Mouse (Mus musculus): ENCODE data around the gene Mark3. TPM values are rescaled to one million over a fixed set of nuclear protein-coding genes. Genes with fewer than 3 reads are reported as not detected.

Gene Mark3
- polyA plus RNA-seq, 1 experiment from 2014 or later = 30.4 TPM

DNA sequence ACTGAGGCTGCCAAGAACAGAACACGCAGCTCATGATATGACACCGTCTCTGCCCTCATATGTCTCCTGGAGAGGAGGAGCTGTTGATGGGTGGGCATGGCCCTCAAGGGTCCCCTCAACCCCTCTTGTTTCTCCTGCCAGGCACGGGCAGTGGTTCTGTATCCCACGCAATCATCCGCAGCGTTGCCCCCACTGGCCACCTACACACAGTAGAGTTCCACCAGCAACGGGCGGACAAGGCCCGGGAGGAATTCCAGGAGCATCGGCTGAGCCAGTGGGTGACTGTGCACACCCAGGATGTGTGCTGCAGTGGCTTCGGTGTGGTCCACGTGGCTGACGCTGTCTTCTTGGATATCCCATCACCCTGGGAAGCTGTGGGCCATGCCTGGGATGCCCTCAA is 106.3 kb downstream of the Mark3 start:
- H3K4me2 ChIP-seq = no peak overlapping the region
- no peaks in the 10 kb centered on the region for H3K9me3 ChIP-seq
- H3K9ac ChIP-seq = no peak overlapping the region
- 0 out of 2 replicates have a peak, but pooled peaks cover 3% of the 10 kb centered on the region for H3K27me3 ChIP-seq
- peaks cover 32% of the 10 kb centered on the region for H3K4me1 ChIP-seq
- WGBS = 92% methylated on average over 13 of the region's 13 CpGs
- H3K4me3 ChIP-seq = no peak overlapping the region
- no peak overlapping the region for H3K27ac ChIP-seq
- no peak for ATAC-seq (ENCODE audit: insufficient number of reproducible peaks, low FRiP score, low TSS enrichment, low read depth)
- H3K36me3 ChIP-seq = peaks cover 37% of the 10 kb centered on the region

DNA sequence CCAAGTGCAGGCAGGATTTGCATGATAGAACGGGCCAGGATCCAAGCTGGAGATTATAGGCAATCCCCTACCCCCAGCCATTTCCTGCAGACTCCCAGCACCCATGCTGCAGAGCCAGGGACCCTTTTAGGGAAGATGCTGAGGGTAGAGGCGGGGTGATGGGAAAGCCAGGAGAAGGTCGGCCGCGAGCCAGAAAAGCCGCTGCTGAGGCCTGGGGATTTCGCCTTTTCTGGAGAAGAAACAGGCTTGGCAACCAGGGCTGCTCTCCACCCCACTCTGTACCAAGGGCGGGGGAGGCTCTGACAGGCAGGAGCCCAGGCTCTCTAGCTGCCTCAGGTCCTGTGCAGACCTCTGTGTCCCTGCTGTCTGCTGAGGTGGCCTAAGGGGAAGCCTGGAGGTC is 107.0 kb downstream of the Mark3 start:
- Histone ChIP-seq H3K9ac (no peak overlapping the region), H3K4me3 (no peak overlapping the region), H3K4me2 (no peak overlapping the region), H3K27me3 (no peaks in the 10 kb centered on the region), H3K9me3 (no peaks in the 10 kb centered on the region), H3K4me1 (peaks cover 35% of the 10 kb centered on the region), H3K27ac (no peak overlapping the region), H3K36me3 (peaks cover 37% of the 10 kb centered on the region)
- WGBS = 81% methylated on average over 8 of the region's 8 CpGs
- ATAC-seq (ENCODE audit: insufficient number of reproducible peaks, low FRiP score, low TSS enrichment, low read depth) = no peak

DNA sequence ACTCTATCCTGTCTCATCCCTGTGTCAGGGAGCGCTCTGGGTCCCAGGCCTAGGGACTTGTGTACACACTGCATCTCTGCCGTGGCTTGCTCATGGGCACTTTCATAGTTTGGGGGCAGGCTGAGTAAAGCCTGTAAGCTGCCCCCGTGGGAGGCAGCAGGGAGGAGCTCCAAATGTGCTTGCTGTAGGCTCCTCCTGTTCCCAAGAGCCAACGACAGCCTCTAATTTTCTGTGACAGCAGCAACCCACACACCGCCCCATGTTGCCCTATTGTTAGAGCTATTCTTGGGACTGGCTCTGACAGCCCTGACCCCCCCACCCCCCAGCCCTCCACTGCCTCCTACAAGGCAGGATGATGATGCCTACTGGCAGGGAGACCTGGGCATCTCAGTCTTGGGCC is 107.7 kb downstream of the Mark3 start:
- H3K4me3 ChIP-seq = no peak overlapping the region
- no peaks in the 10 kb centered on the region for H3K27me3 ChIP-seq
- ATAC-seq (ENCODE audit: insufficient number of reproducible peaks, low FRiP score, low TSS enrichment, low read depth) = no peak
- no peak overlapping the region for H3K27ac ChIP-seq
- no peaks in the 10 kb centered on the region for H3K9me3 ChIP-seq
- 91% methylated on average over 5 of the region's 5 CpGs for WGBS
- peaks cover 37% of the 10 kb centered on the region for H3K36me3 ChIP-seq
- H3K9ac ChIP-seq = no peak overlapping the region
- H3K4me2 ChIP-seq = no peak overlapping the region
- H3K4me1 ChIP-seq = peaks cover 34% of the 10 kb centered on the region

DNA sequence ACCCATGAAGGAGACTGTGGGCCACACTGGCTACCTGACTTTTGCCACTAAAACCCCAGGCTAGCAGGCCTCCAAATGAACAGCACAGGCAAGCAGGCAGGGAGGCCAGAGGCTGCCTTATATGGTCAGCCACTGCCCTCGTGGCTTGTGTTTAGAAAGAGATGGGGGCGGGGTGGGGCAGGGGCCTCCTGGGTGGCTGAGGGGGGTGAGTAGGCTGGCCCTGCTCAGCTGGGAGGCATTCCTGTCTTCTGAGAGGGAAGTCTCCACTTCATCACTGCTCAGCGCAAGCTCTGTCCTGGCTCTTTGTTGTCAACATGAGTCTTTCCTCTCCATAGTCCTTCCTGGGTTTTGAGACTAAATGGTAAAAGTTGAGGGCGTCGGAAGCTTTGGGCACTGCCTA is 108.5 kb downstream of the Mark3 start:
- no peak for ATAC-seq (ENCODE audit: insufficient number of reproducible peaks, low FRiP score, low TSS enrichment, low read depth)
- Histone ChIP-seq H3K4me2 (no peak overlapping the region), H3K36me3 (peaks cover 37% of the 10 kb centered on the region), H3K9me3 (no peaks in the 10 kb centered on the region), H3K27ac (no peak overlapping the region), H3K4me1 (peaks cover 35% of the 10 kb centered on the region), H3K27me3 (no peaks in the 10 kb centered on the region), H3K4me3 (no peak overlapping the region), H3K9ac (no peak overlapping the region)
- 67% methylated on average over 5 of the region's 5 CpGs for whole genome bisulfite sequencing

DNA sequence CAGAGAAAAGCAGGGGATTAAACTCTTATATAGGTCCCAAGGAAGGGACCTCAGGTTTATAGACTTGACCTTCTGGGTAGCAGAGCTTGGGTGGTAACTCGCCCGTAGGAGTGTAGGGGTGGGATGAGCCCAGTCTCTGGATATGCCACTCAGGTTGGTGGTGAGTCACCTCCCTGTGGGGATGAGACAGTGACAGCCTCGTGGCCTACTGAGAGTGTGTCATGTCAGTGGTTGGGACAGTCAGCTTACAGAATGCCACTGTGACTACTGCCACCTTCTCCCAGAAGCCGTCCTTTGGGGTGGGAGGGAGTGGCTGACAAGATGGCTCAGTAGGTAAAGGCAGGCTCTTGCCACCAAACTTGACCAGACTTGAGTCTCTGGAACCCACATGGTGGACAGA is 112.1 kb downstream of the Mark3 start:
- no peak overlapping the region for H3K4me3 ChIP-seq
- ATAC-seq (ENCODE audit: insufficient number of reproducible peaks, low FRiP score, low TSS enrichment, low read depth) = no peak
- H3K4me2 ChIP-seq = no peak overlapping the region
- WGBS = 74% methylated on average over 4 of the region's 4 CpGs
- H3K4me1 ChIP-seq = peaks cover 25% of the 10 kb centered on the region
- peak overlapping the region; percentile 62; the same call in 1 of the 2 replicates for H3K27ac ChIP-seq
- peaks cover 26% of the 10 kb centered on the region for H3K36me3 ChIP-seq
- no peaks in the 10 kb centered on the region for H3K27me3 ChIP-seq
- H3K9me3 ChIP-seq = no peaks in the 10 kb centered on the region
- no peak overlapping the region for H3K9ac ChIP-seq

DNA sequence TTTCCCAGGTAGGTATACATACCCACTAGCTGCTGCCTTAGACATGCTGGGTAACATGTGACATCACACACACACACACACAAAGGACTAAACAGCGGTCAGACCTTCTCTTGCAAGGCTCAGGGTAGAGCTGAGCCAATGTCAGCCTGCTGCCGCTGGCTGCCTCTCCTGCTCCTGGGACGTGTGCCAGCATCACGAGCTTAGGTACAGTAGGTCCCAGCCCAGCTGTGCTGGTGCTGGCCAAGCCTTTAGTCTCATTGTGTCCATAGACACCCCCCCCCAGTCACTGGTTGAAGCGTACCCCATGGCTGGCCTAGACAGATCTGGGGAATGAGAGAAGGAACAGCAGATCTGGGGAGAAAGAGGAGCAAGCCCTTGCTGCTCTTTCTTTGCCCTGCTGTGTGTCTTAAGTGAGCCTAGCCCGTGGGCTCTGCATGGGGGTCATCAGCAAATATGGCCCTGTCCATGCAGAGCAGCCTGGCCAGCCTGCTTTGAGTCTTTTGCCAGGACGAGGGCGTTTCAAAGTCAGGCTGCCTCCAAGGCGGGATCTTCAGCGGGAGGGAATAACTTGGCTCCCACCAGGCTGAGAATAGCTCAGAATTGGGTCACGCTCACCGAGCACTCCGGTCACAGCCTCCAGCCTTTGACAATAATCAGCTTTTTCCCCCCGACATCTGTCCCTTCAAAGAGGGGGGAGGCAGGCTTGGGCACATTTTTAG is 113.2 kb downstream of the Mark3 start:
- Histone ChIP-seq H3K27me3 (no peaks in the 10 kb centered on the region), H3K9me3 (no peaks in the 10 kb centered on the region), H3K4me2 (no peak overlapping the region), H3K4me1 (peaks cover 31% of the 10 kb centered on the region), H3K4me3 (no peak overlapping the region), H3K27ac (peak overlapping the region; percentile 62), H3K36me3 (peaks cover 16% of the 10 kb centered on the region), H3K9ac (no peak overlapping the region)
- 26% methylated on average over 14 of the region's 14 CpGs for WGBS
- ATAC-seq (ENCODE audit: insufficient number of reproducible peaks, low FRiP score, low TSS enrichment, low read depth) = peak; percentile 79

DNA sequence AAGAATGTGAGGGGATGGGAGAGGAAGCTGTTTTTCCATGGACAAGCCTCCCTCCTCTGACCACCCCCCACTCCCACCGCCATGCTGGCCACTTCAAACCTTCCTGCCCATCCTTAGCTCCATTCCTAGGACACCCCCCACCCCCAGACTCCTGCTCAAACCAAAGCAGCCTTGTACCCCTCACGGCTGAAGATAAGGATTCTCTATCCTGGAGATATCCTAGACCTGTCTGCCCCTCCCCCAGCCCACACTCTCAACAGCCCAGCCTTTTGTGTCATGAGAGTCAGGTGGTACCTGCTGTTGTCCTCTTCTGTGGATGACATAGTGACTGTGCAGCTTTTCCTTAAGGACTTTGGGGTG is 113.7 kb downstream of the Mark3 start:
- WGBS = 46% methylated on average over 2 of the region's 2 CpGs
- Histone ChIP-seq H3K36me3 (peaks cover 10% of the 10 kb centered on the region; the same call in 1 of the 2 replicates), H3K9me3 (no peaks in the 10 kb centered on the region), H3K27ac (0 out of 2 replicates have a peak overlapping the region, but pooled peaks have one; percentile 62), H3K27me3 (no peaks in the 10 kb centered on the region), H3K4me3 (no peak overlapping the region), H3K4me1 (peaks cover 37% of the 10 kb centered on the region), H3K9ac (no peak overlapping the region), H3K4me2 (no peak overlapping the region)
- ATAC-seq (ENCODE audit: insufficient number of reproducible peaks, low FRiP score, low TSS enrichment, low read depth) = no peak

DNA sequence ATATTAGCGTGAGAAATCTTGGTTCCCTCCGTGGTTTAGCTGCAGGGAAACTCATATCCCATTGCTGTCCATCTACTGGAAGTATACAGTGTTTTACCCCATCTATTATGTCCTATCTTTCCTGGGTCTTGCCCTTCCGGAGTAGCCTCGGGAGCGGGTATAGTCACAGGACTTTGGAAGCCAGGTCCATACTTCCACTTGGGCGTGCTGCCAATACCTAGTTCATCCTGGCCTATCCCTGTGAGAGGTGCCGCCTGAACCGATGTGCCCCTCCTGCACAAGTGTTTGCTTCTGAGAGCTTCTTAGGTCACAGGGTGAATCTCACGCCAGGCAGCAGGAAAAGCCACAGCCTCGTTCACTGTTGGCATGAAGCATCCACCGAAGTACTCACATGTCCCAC is 115.1 kb downstream of the Mark3 start:
- Histone ChIP-seq H3K9me3 (no peaks in the 10 kb centered on the region), H3K4me2 (no peak overlapping the region), H3K4me3 (no peak overlapping the region), H3K36me3 (no peaks in the 10 kb centered on the region), H3K27ac (0 out of 2 replicates have a peak overlapping the region, but pooled peaks have one; percentile 27), H3K27me3 (no peaks in the 10 kb centered on the region), H3K4me1 (peaks cover 50% of the 10 kb centered on the region), H3K9ac (no peak overlapping the region)
- 77% methylated on average over 11 of the region's 11 CpGs for WGBS
- no peak for ATAC-seq (ENCODE audit: insufficient number of reproducible peaks, low FRiP score, low TSS enrichment, low read depth)

DNA sequence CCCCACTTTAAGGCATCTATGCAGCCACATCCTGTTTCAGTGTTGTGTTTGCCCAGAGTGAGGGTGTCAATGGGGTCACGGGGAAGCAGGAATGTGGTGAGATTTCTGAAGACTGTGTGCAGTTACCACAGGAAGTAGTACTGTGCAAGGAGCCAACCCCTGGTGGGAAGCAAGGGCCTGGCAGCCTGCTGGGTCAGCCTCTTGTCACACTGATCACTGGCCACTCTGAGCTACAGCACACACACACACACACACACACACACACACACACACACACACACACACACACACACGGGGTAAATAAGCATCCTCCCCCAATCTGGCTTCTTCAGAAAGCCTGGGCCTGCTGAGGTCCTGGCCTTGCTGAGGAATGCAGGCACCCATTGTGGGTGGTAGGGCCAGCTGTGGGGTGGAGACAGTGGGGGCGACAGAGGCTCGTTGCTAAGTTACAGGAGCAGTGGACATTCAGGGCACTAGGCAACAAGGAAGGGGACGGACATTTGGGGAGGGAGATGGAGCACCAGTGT is 117.1 kb downstream of the Mark3 start:
- peaks cover 63% of the 10 kb centered on the region for H3K4me1 ChIP-seq
- H3K4me2 ChIP-seq = no peak overlapping the region
- no peaks in the 10 kb centered on the region for H3K27me3 ChIP-seq
- ATAC-seq (ENCODE audit: insufficient number of reproducible peaks, low FRiP score, low TSS enrichment, low read depth) = no peak
- WGBS = 36% methylated on average over 5 of the region's 5 CpGs
- no peaks in the 10 kb centered on the region for H3K36me3 ChIP-seq
- no peak overlapping the region for H3K4me3 ChIP-seq
- no peaks in the 10 kb centered on the region for H3K9me3 ChIP-seq
- no peak overlapping the region for H3K9ac ChIP-seq
- H3K27ac ChIP-seq = 0 out of 2 replicates have a peak overlapping the region, but pooled peaks have one; percentile 17

DNA sequence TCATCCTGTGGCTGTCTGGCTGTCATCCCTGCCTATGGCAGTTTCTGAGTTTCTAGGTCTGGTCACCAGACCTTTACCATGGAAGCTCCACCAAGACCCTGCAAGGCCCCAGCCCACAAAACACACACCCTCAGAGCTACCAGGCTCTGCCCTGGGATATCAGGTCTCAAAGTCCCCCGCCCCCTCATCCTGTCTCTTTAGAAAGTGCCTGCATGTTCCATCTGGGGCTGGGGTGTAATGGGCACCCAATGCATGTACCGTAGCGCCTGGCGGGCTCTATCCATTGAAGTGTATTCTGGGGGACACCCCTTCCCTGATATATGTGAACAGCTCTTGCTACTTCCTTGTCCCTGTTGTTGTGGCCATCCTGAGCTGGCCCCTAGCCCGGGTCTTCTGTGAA is 118.6 kb downstream of the Mark3 start:
- Histone ChIP-seq H3K27ac (0 out of 2 replicates have a peak overlapping the region, but pooled peaks have one; percentile 27), H3K4me2 (no peak overlapping the region), H3K36me3 (no peaks in the 10 kb centered on the region), H3K4me3 (no peak overlapping the region), H3K9me3 (no peaks in the 10 kb centered on the region), H3K27me3 (no peaks in the 10 kb centered on the region), H3K4me1 (peaks cover 51% of the 10 kb centered on the region), H3K9ac (no peak overlapping the region)
- 85% methylated on average over 5 of the region's 5 CpGs for WGBS
- ATAC-seq (ENCODE audit: insufficient number of reproducible peaks, low FRiP score, low TSS enrichment, low read depth) = no peak

DNA sequence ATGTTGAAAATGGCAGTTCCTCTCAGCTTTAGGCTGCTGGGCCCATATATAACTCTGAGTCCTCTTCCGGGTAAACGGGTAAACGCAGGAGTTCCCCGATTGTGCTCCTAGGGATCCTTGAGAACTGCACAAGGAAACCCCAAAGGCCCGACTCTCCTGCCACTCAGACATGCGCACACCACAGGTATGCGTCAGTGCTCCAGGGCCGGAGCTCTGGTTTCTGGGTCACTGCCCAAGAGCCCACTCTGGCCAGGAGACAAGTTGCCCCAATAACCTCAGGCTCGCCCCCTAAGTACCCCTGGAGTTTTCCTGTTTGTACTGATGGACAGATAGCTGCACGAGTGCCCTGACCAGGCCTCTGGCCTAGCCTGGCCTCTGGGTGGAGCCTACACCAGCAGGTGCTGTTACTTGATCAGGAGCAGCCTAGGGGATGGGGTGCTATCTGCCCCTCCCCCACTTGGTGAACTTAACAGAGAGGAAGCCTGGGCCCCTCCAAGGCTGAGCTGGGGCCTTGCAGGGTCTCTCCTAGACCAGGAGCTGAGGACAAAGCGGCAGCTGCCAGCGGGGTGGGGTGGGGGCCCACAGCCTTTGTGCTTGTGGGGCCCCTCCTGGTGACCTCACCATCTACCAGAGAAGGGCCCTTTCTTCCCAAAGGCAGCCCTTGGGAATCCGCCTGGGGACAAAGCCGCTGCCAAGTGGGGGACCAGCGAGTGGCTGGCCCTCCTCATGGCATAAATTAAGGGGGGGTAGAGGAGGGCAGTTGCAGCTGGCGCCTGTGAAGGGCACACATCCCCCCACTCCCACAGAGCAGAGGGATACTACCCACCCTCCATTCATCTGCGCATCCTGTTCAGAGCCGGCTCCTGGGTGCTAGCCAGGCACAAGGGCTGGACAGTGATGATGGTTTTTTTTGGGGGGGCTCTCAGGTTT is 119.3 kb downstream of the Mark3 start:
- 41% methylated on average over 18 of the region's 18 CpGs for WGBS
- peak; percentile 54 for ATAC-seq (ENCODE audit: insufficient number of reproducible peaks, low FRiP score, low TSS enrichment, low read depth)
- no peaks in the 10 kb centered on the region for H3K27me3 ChIP-seq

More for the DNA sequence above, 119.3 kb downstream of the Mark3 start:
- Histone ChIP-seq H3K4me2 (no peak overlapping the region), H3K36me3 (no peaks in the 10 kb centered on the region), H3K4me1 (peaks cover 48% of the 10 kb centered on the region), H3K9me3 (no peaks in the 10 kb centered on the region), H3K9ac (no peak overlapping the region), H3K27ac (peak overlapping the region; percentile 47), H3K4me3 (no peak overlapping the region)
